Mouse (Mus musculus): ENCODE measurements around the gene Ifi47.
A peak's percentile ranks its signal among the peaks of the same experiment; 100 is the strongest.

DNA sequence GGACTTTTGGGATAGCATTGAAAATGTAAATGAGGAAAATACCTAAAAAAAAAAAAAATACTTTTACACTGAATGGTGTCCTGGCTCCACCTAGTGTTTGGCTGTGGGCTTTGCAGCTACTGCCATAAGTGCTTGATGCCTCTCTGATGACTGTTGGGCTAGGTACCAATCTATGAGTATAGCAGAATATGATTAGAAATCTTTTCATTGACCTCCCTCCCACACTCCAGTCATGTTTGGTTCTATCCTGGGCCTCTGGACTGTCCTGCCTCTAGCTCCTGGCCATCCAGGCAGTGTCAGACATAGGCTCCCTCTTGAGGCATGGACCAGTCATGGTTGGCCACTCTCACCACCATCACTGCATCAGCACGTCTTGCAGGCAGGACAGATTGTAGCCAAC, 32.4 kb downstream of the Ifi47 start:
- TF ChIP-seq CTCF (IDR thresholded peaks at IDR 0.05; ENCODE audit: extremely low read depth, insufficient read length, insufficient replicate concordance, low read depth, low read length) (peak; percentile 52; the same call in 1 of the 2 replicates), POLR2A (IDR thresholded peaks at IDR 0.05; ENCODE audit: low read depth, low read length) (no peak)
